ENCODE assay signal across 15 mouse cellular contexts in genomic region chr1:93033989-93034388, GRCm38 (mm10). TPM values are rescaled to one million over a fixed set of nuclear protein-coding genes. Genes with fewer than 3 reads are reported as not detected.
DNase-seq lines count a peak whose midpoint lies in the region; ATAC-seq lines count a peak whose summit lies in the region.
"Had no signal": no experiment of that assay in that cellular context is flagged by ENCODE, and none has a peak within 500 bp of the region (broad histone marks: within the 10 kb centered on the region; RNA-seq: fewer than 3 reads in every experiment).

No protein-coding gene starts in this region.

- H3K4me2 ChIP-seq in liver, embryonic 16.5 days (ENCODE audit: low read depth, low read length), result peak overlapping the region; percentile 10; the same call in 1 of the 2 replicates
- H3K4me2 ChIP-seq: forebrain, embryonic 13.5 days had no signal

- DNase-seq in heart, postnatal 4 days, result peak; percentile 46
- no peak for DNase-seq in heart, postnatal 14 days
- peak; percentile 33 for DNase-seq in c-Kit-negative CD71-positive TER-119-positive erythroid progenitor cells, embryonic 14.5 days (ENCODE audit: low read depth, low spot score)
- DNase-seq in embryo, embryonic 10 days (ENCODE audit: low spot score), result peak; percentile 24
- DNase-seq in Muller cell, postnatal 12 days (ENCODE audit: inconsistent ontology term), result no peak
- DNase-seq in right cerebral cortex, postnatal 36 days (ENCODE audit: low spot score in 2 of 2), result no peak
- DNase-seq: gastrocnemius, postnatal 14 days; lung, postnatal 4 days; thymus, postnatal 36 days had no signal

- ATAC-seq in liver, embryonic 16.5 days (ENCODE audit: low read depth), result peak; percentile 84
- ATAC-seq: forebrain, embryonic 13.5 days had no signal

- peaks cover 12% of the 10 kb centered on the region for H3K4me1 ChIP-seq in liver, embryonic 16.5 days (ENCODE audit: control insufficient read depth, low read depth, low read length)
- H3K4me1 ChIP-seq: forebrain, embryonic 13.5 days had no signal

- intact Hi-C loops in heart, postnatal 14 days (cut with DNase I), result no loop called here

- H3K27ac ChIP-seq in liver, embryonic 16.5 days (ENCODE audit: low read length), result no peak overlapping the region
- H3K27ac ChIP-seq: forebrain, embryonic 13.5 days had no signal

- no peak overlapping the region for H3K9ac ChIP-seq in liver, embryonic 16.5 days (ENCODE audit: low read depth, low read length)
- H3K9ac ChIP-seq: forebrain, embryonic 13.5 days had no signal

- WGBS in liver, embryonic 16.5 days (ENCODE audit: insufficient replicate concordance), result 25% methylated on average over 8 of the region's 8 CpGs

- H3K4me3 ChIP-seq in liver, embryonic 16.5 days (ENCODE audit: low read depth, low read length), result no peak overlapping the region
- H3K4me3 ChIP-seq: forebrain, embryonic 13.5 days had no signal

- H3K36me3 ChIP-seq in liver, embryonic 16.5 days (ENCODE audit: control insufficient read depth, insufficient read depth), result no peaks in the 10 kb centered on the region

- H3K27me3 ChIP-seq in liver, embryonic 16.5 days (ENCODE audit: control insufficient read depth, insufficient read depth, low read depth, low read length), result no peaks in the 10 kb centered on the region
- H3K27me3 ChIP-seq: forebrain, embryonic 13.5 days had no signal

- H3K9me3 ChIP-seq in liver, embryonic 16.5 days (replicated peaks; ENCODE audit: control insufficient read depth, low read length), result no peaks in the 10 kb centered on the region
- H3K9me3 ChIP-seq: forebrain, embryonic 13.5 days had no signal

RNA-seq across cellular contexts. Expression of gene Aqp12, which starts 27.9 kb away (rescaled TPM):
- total RNA-seq in heart, postnatal 4 days (2021), result not detected
- not detected for total RNA-seq in heart, postnatal 14 days (2021)
- 0.38 TPM in 1 of 2 replicates, not detected in the other for polyA plus RNA-seq in liver, embryonic 16.5 days (2015; fragmentation: Nextera tagmentation; extraction: Ambion mirVana)
- total RNA-seq: common myeloid progenitor, adult 5-6 weeks; gastrocnemius, postnatal 14 days; layer of hippocampus, adult 18-20 months; left cerebral cortex, postnatal 36 days; monocyte, adult 5-6 weeks had no signal
- polyA plus RNA-seq: forebrain, embryonic 13.5 days had no signal

Comparison
In these comparisons a context has a peak if more than half of its experiments do, and no peak if none do; other contexts are left out.
1. DNase-seq: peak in heart, postnatal 4 days (single experiment), c-Kit-negative CD71-positive TER-119-positive erythroid progenitor cells, embryonic 14.5 days (single experiment) and embryo, embryonic 10 days (single experiment); none in heart, postnatal 14 days (0 of 2), Muller cell, postnatal 12 days (single experiment) and right cerebral cortex, postnatal 36 days (0 of 2).